Mouse (Mus musculus): ENCODE measurements around the gene Olfr224.

- TF ChIP-seq EP300 (IDR thresholded peaks at IDR 0.05; ENCODE audit: insufficient read depth, low read depth, low read length) (no peak), CTCF (IDR thresholded peaks at IDR 0.05) (no peak)
These were observed 34.3 kb upstream of the Olfr224 start for GRCm38 (mm10) chr11:58604688-58605087.
